Mouse (Mus musculus) embryo, embryonic 11 days (tissue): ENCODE data around the gene 9230110F15Rik.
"Not testable (repeated sequence)": the region's sequence is repeated elsewhere in the genome, so short reads cannot be mapped to it uniquely, and the experiment has no call there.

Experiments used
- DNase-seq: peaks from one replicate; pipeline ENCODE4 v3.0.0-alpha.2; 2015

The 9230110F15Rik gene

DNA sequence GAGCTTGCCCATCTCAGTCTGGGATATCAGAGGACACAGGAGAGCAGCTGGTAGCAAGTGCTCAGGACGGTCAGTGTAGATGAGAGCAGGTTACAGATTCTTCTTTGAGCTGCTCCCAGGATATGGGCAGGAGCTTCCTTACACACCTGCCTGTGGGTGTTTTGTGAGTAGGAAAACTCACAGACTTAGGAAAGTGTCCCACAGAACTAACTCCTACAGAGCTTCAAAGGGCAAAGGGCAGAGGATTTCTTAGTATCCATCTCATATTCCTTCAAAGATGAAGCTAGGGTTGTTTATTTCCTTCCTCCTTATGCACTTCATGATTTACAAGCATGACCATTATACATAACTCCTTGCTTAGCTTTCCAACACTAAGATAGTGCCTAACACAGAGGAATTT is at the start of gene 9230110F15Rik:
TSS of gene 9230110F15Rik (minus strand) at position 101 of the 400 bp plus-strand sequence.
- DNase-seq: no peak

DNA sequence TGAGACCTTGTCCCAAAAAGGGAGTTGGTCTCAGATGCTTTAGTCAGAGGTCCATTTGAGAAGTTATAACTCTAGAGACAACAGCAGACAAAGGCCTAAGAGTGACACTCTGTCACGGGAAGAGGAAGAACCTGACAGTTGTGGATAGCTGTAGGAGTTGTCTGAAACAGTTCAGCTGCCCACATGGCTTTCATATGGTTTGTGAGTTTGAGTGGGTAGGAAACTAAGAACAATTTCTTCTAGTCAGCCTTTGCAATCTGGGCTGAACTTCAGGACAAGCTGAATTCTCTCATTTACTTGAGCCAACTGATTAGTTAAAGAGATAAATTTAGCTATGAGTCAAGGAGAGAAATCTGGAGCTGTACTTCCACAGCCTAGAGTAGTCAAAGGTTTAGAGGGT is 49.2 kb upstream of the 9230110F15Rik start:
- not testable (repeated sequence) for DNase-seq

DNA sequence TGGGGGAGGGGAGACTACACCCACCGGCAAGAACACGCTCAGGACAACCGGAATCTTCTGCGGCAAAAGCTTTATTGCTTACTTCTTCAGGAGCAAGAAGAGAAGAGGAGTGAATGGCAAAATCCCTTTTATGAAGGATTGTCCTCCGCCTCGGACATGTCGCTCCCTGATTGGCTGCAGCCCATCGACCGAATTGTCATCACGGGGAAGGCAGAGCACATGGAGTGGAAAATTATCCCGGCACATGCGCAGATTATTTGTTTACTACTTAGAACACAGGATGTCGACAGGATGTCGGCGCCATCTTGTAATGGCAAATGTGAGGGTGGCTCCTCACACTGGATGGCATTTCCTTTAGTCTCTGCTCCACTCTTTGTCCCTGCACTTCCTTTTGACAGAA is 26.1 kb downstream of the 9230110F15Rik start:
- not testable (repeated sequence) for DNase-seq

DNA sequence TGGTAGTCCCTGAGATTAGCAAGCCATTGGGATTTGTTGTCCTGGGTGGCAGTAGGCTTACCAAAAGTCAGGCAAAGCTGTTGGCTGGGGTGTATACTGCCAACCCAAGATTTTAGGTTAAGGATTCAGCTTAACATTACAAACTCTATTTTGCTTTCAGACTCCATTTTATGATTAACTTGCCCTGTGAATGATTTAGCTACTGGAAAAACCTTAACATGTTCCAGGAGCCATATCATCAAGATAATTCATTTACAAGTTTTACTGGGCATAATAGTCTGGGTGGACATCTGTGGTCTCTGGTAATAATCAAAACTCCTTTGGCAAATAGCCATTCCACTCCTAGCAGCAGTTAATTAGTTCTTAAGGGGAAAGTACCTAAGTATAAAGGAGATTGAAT is 45.8 kb downstream of the 9230110F15Rik start:
- DNase-seq: no peak

DNA sequence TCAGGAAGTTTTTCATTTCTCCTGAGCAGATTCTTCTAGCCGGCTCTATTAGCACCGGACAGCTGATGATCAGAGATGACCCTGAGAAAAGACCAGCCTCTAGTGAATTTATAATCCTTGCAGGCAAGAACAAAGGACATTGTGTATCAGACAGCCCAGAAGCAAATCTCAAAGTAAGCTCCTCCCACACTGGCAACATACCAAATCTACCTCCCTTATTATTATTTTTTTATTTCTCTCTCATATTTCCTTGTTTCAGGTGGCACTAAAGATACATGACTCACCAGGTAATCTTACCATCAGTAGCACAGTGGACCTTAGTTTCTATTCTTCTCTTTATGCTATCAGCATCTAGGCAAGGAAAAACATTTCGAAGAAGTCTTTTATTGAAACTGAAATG is 53.9 kb downstream of the 9230110F15Rik start, which contains the start of the genes Gm27235 and D730048I06Rik:
TSS of gene Gm27235 (minus strand) at position 101 of the 400 bp plus-strand sequence.
TSS of gene D730048I06Rik (minus strand) at position 112 of the 400 bp plus-strand sequence.
- no peak for DNase-seq
